Mouse (Mus musculus) stomach, embryonic 16.5 days (tissue): ENCODE measurements around the gene Vmo1. TPM values are rescaled to one million over a fixed set of nuclear protein-coding genes. Genes with fewer than 3 reads are reported as not detected.
"Not testable (repeated sequence)": the region's sequence is repeated elsewhere in the genome, so short reads cannot be mapped to it uniquely, and the experiment has no call there.

Source experiments
- ATAC-seq: fragments of 200-750 bp; cut with Nextera tagmentation; 2 replicates; pipeline ENCODE4 v1.8.0; 2017; ENCODE audit warnings: moderate number of reproducible peaks, moderate TSS enrichment; ENCODE audit not compliant: insufficient read depth, low FRiP score
- H3K27ac ChIP-seq: fragments of 300-500 bp; sonication (generic); 2 replicates; pipeline ENCODE4 v1.5.1; 2014; ENCODE audit warnings: low read length
- H3K27me3 ChIP-seq: fragments of 300-500 bp; sonication (generic); 2 replicates; pipeline ENCODE4 v1.6.1; 2014; ENCODE audit warnings: low read length, control low read depth, mixed read lengths; ENCODE audit not compliant: control insufficient read depth, insufficient read depth
- H3K36me3 ChIP-seq: fragments of 300-500 bp; sonication (generic); 2 replicates; pipeline ENCODE4 v1.6.1; 2014; ENCODE audit warnings: low read length; ENCODE audit not compliant: control insufficient read depth, insufficient read depth
- H3K4me1 ChIP-seq: fragments of 300-500 bp; sonication (generic); 2 replicates; pipeline ENCODE4 v1.6.1; 2014; ENCODE audit warnings: low read length, control low read depth, mixed read lengths; ENCODE audit not compliant: control insufficient read depth, insufficient read depth
- H3K4me2 ChIP-seq: fragments of 300-500 bp; sonication (generic); 2 replicates; pipeline ENCODE4 v1.6.1; 2014; ENCODE audit warnings: low read depth, low read length, mixed read lengths
- H3K4me3 ChIP-seq: fragments of 300-500 bp; sonication (generic); replicated peaks from 2 replicates; pipeline ENCODE4 v1.5.1; 2014; ENCODE audit warnings: mild to moderate bottlenecking, low read length
- H3K9ac ChIP-seq: fragments of 300-500 bp; sonication (generic); 2 replicates; pipeline ENCODE4 v1.6.1; 2014; ENCODE audit warnings: low read length
- H3K9me3 ChIP-seq: fragments of 300-500 bp; sonication (generic); replicated peaks from 2 replicates; pipeline ENCODE4 v1.6.1; 2016; ENCODE audit warnings: low read length, control low read depth; ENCODE audit not compliant: control insufficient read depth
- WGBS: fragments of 180-500 bp; shearing (Covaris S2); extraction: QIAGEN DNeasy Blood & Tissue Kit; methylation state at CpG from one replicate; pipeline ENCODE4 v1.1.7; 2014; 5-methylcytosine and 5-hydroxymethylcytosine counted together
- polyA plus RNA-seq: library from polyadenylated mRNA; unstranded; fragments of >200 nt; fragmentation: Nextera tagmentation; extraction: Ambion mirVana; gene quantifications from 2 replicates; pipeline ENCODE4 v1.2.1, GENCODE M21; 2015

Gene Vmo1
- polyA plus RNA-seq, 1 experiment from 2014 or later: 0.92 TPM

- under 1% methylated on average over 25 of the region's 26 CpGs for WGBS
- Histone ChIP-seq H3K36me3 (peaks cover 16% of the 10 kb centered on the region), H3K9me3 (no peaks in the 10 kb centered on the region), H3K4me3 (peak within 1 kb of the TSS; percentile 76), H3K9ac (peak within 1 kb of the TSS; percentile 87), H3K4me2 (peak within 1 kb of the TSS; percentile 79), H3K27me3 (no peaks in the 10 kb centered on the region), H3K27ac (no peak within 1 kb of the TSS), H3K4me1 (peaks cover 9% of the 10 kb centered on the region)
- ATAC-seq: peak; percentile 95
These were observed 10.8 kb upstream of the Vmo1 start, which contains the start of gene Psmb6 for GRCm38 (mm10) chr11:70525184-70525678. TSS of gene Psmb6 (plus strand) at chr11:70525367.

GRCm38 (mm10) chr11:70524782-70525181, 10.4 kb upstream of the Vmo1 start:
- H3K9me3 ChIP-seq: no peaks in the 10 kb centered on the region
- peaks cover 16% of the 10 kb centered on the region for H3K36me3 ChIP-seq
- peaks cover 9% of the 10 kb centered on the region for H3K4me1 ChIP-seq
- H3K27ac ChIP-seq: no peak overlapping the region
- WGBS: 5% methylated on average over 8 of the region's 8 CpGs
- peak; percentile 23; the same call in 1 of the 2 replicates for ATAC-seq
- H3K27me3 ChIP-seq: no peaks in the 10 kb centered on the region
- peak overlapping the region; percentile 62 for H3K4me2 ChIP-seq
- peak overlapping the region; percentile 76 for H3K4me3 ChIP-seq
- peak overlapping the region; percentile 48 for H3K9ac ChIP-seq

DNA sequence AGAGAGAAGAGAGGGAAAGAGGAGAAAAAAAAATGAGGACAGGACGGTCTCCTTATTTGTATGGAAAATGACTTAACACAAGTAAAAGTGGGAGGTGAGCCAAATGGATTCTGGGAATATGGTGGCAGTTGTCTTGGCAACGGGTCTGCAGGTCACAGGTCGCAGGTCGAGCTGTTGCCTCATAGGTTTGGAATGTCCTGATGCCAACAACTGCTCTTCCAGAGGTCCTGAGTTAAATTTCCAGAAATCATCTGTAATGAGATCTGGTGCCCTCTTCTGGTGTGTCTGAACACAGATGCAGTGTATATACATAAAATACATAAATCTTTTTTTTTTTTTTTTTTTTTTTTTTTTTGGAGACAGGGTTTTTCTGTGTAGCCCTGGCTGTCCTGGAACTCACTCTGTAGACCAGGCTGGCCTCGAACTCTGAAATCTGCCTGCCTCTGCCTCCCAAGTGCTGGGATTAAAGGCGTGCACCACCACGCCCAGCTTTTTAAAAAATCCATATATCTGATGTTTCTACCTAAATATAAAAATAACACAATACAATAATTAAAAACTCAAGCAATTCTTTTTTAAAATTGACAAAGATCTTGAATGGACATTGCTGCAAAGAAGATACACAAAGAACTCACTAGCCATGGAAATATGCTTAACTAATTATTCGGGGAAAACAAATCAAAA, 9.0 kb upstream of the Vmo1 start:
- H3K9ac ChIP-seq, H3K27ac ChIP-seq, H3K4me3 ChIP-seq, H3K27me3 ChIP-seq, ATAC-seq, H3K4me1 ChIP-seq, H3K4me2 ChIP-seq, H3K9me3 ChIP-seq: not testable (repeated sequence)
- 88% methylated on average over 8 of the region's 8 CpGs for WGBS
- H3K36me3 ChIP-seq: peaks cover 16% of the 10 kb centered on the region

- H3K9ac ChIP-seq: peak overlapping the region; percentile 76
- no peaks in the 10 kb centered on the region for H3K36me3 ChIP-seq
- ATAC-seq: 0 out of 2 replicates have a peak, but pooled peaks have one; percentile 30
- H3K27me3 ChIP-seq: no peaks in the 10 kb centered on the region
- H3K27ac ChIP-seq: peak overlapping the region; percentile 83
- no peaks in the 10 kb centered on the region for H3K4me1 ChIP-seq
- H3K4me3 ChIP-seq: peak overlapping the region; percentile 47
- peak overlapping the region; percentile 63 for H3K4me2 ChIP-seq
- no peaks in the 10 kb centered on the region for H3K9me3 ChIP-seq
- WGBS: 14% methylated on average over 41 of the region's 41 CpGs
These were observed 5.9 kb upstream of the Vmo1 start for GRCm38 (mm10) chr11:70520178-70520769.

- Histone ChIP-seq H3K36me3 (no peaks in the 10 kb centered on the region), H3K4me3 (peak within 1 kb of the TSS; percentile 47), H3K4me2 (peak within 1 kb of the TSS; percentile 63), H3K27ac (peak within 1 kb of the TSS; percentile 83; the same call in 1 of the 2 replicates), H3K9ac (peak within 1 kb of the TSS; percentile 76), H3K27me3 (no peaks in the 10 kb centered on the region), H3K9me3 (no peaks in the 10 kb centered on the region), H3K4me1 (no peaks in the 10 kb centered on the region)
- 77% methylated on average over 10 of the region's 10 CpGs for WGBS
- no peak for ATAC-seq
These were observed 4.5 kb upstream of the Vmo1 start, which contains the start of gene Gltpd2 for GRCm38 (mm10) chr11:70518923-70519322. TSS of gene Gltpd2 (plus strand) at chr11:70519196.

GRCm38 (mm10) chr11:70518436-70518835, 4.0 kb upstream of the Vmo1 start:
- Histone ChIP-seq H3K4me3 (no peak overlapping the region), H3K9me3 (no peaks in the 10 kb centered on the region), H3K4me1 (no peaks in the 10 kb centered on the region), H3K4me2 (no peak overlapping the region), H3K27ac (no peak overlapping the region), H3K36me3 (no peaks in the 10 kb centered on the region), H3K27me3 (no peaks in the 10 kb centered on the region), H3K9ac (no peak overlapping the region)
- 67% methylated on average over 1 of the region's 1 CpGs for WGBS
- ATAC-seq: no peak

- 25% methylated on average over 2 of the region's 2 CpGs for WGBS
- Histone ChIP-seq H3K27me3 (no peaks in the 10 kb centered on the region), H3K27ac (no peak overlapping the region), H3K36me3 (no peaks in the 10 kb centered on the region), H3K9ac (no peak overlapping the region), H3K9me3 (no peaks in the 10 kb centered on the region), H3K4me3 (no peak overlapping the region), H3K4me2 (no peak overlapping the region), H3K4me1 (no peaks in the 10 kb centered on the region)
- no peak for ATAC-seq
These were observed 1.9 kb upstream of the Vmo1 start for GRCm38 (mm10) chr11:70516352-70516751.

- H3K36me3 ChIP-seq: no peaks in the 10 kb centered on the region
- peaks cover 4% of the 10 kb centered on the region; the same call in 1 of the 2 replicates for H3K4me1 ChIP-seq
- no peak overlapping the region for H3K4me3 ChIP-seq
- H3K9ac ChIP-seq: no peak overlapping the region
- H3K4me2 ChIP-seq: no peak overlapping the region
- no peak overlapping the region for H3K27ac ChIP-seq
- no peaks in the 10 kb centered on the region for H3K9me3 ChIP-seq
- 61% methylated on average over 11 of the region's 11 CpGs for WGBS
- ATAC-seq: no peak
- no peaks in the 10 kb centered on the region for H3K27me3 ChIP-seq
These were observed 896 bp downstream of the Vmo1 start for GRCm38 (mm10) chr11:70513520-70513919.

DNA sequence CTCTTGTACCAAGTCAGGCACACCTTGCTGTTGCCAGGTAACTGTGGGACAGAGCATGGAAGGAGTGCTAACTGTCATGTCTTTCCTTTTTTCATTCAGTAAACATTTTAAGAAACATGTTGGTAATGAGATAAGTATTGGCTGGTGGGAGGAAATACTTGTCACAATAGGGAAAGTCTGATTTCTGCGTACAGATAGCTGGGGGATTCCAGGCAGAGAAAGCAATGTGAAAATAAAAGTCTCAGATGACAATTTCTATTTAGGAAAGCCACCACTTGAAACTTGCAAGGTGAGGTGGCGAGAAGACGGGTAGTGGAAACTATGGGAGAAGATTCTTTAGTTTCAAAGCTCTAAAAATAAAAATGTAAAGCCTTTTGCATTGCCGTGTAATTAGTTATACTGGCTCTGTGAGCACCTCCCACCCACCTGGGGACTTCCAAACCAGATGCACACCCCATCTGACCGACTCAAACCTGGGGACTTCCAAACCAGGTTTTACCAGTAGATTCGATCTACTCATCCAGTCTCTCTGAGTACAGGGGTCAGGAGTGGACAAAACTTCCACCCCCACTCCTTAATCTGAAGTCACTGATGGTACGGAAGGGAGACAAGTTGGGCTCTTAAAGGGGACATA, 1.6 kb downstream of the Vmo1 start:
- H3K4me1 ChIP-seq: peaks cover 4% of the 10 kb centered on the region; the same call in 1 of the 2 replicates
- no peaks in the 10 kb centered on the region for H3K36me3 ChIP-seq
- H3K27me3 ChIP-seq: no peaks in the 10 kb centered on the region
- H3K4me3 ChIP-seq: no peak overlapping the region
- no peaks in the 10 kb centered on the region for H3K9me3 ChIP-seq
- 74% methylated on average over 7 of the region's 7 CpGs for WGBS
- no peak overlapping the region for H3K9ac ChIP-seq
- H3K4me2 ChIP-seq: no peak overlapping the region
- no peak for ATAC-seq
- H3K27ac ChIP-seq: no peak overlapping the region
